Mouse (Mus musculus) embryonic fibroblast, embryonic 13.5 days (primary cell): ENCODE measurements at regions not wholly inside any gene's neighbourhood (a gene's known extent, or its start where the extent isn't known, plus 50 kb on each side); places are given as distances from the start of the nearest gene placed in this dataset.

Source experiments
- H3K27ac ChIP-seq: 2 replicates; pipeline ENCODE4 v1.5.1; 2012; ENCODE audit warnings: low read length, control low read depth, inconsistent platforms; ENCODE audit not compliant: insufficient read depth
- H3K4me1 ChIP-seq: 2 replicates; pipeline ENCODE4 v1.6.1; 2011; ENCODE audit warnings: low read length; ENCODE audit not compliant: control insufficient read depth, insufficient read depth
- H3K4me3 ChIP-seq: 2 replicates; pipeline ENCODE4 v1.5.1; 2011; ENCODE audit warnings: mild to moderate bottlenecking, control low read depth, low read length; ENCODE audit not compliant: insufficient read depth
- CTCF ChIP-seq: IDR thresholded peaks from 2 replicates; pipeline ENCODE4 v1.5.1; 2011; ENCODE audit warnings: mild to moderate bottlenecking, control low read depth, low read length, moderate library complexity, borderline replicate concordance; ENCODE audit not compliant: insufficient read depth
- POLR2A ChIP-seq: IDR thresholded peaks from 2 replicates; pipeline ENCODE4 v1.6.1; 2011; ENCODE audit warnings: low read depth, mild to moderate bottlenecking, control low read depth, low read length, moderate library complexity

- Histone ChIP-seq H3K4me1 (no peaks in the 10 kb centered on the region), H3K4me3 (no peak overlapping the region), H3K27ac (no peak overlapping the region)
- TF ChIP-seq CTCF (no peak), POLR2A (no peak)
Observed at GRCm38 (mm10) chr8:125367374-125367773, 202.2 kb downstream of the Sipa1l2 start.

DNA sequence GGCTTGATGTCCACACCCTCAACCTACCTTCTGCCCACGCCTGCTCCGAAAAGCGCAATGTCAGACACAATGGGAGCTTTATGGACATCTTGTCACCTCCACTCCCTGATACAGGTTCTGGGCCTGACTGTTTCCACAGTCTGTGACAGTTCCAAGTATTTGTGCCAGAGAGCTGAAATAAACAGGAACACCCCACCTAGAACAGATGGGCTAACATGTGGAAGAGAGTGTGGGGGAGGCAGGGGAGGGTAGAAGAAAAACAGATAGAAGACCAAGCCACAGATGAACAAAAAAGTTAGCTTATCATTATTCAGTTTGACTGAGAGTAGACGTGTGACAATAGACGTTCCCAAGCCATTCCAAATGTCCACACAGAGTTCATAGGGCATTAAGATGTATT is 204.6 kb downstream of the Sipa1l2 start:
- H3K4me1 ChIP-seq = no peaks in the 10 kb centered on the region
- TF ChIP-seq POLR2A = no peak
- TF ChIP-seq CTCF = no peak
- H3K27ac ChIP-seq = no peak overlapping the region
- H3K4me3 ChIP-seq = no peak overlapping the region

GRCm38 (mm10) chr8:125359456-125359855 is 210.2 kb downstream of the Sipa1l2 start:
- H3K4me3 ChIP-seq = no peak overlapping the region
- H3K27ac ChIP-seq = no peak overlapping the region
- no peaks in the 10 kb centered on the region for H3K4me1 ChIP-seq
- TF ChIP-seq CTCF (no peak), POLR2A (no peak)

GRCm38 (mm10) chr8:125357759-125358158 is 211.8 kb downstream of the Sipa1l2 start:
- TF ChIP-seq CTCF = no peak
- no peak for TF ChIP-seq POLR2A
- H3K4me1 ChIP-seq = no peaks in the 10 kb centered on the region
- no peak overlapping the region for H3K27ac ChIP-seq
- H3K4me3 ChIP-seq = no peak overlapping the region

- TF ChIP-seq CTCF (no peak), POLR2A (no peak)
- Histone ChIP-seq H3K4me3 (no peak overlapping the region), H3K27ac (no peak overlapping the region), H3K4me1 (peaks cover 3% of the 10 kb centered on the region; the same call in 1 of the 2 replicates)
Observed at GRCm38 (mm10) chr8:125355059-125355509, 214.5 kb downstream of the Sipa1l2 start.

GRCm38 (mm10) chr8:125352276-125352675 is 217.3 kb downstream of the Sipa1l2 start:
- Histone ChIP-seq H3K4me1 (peaks cover 8% of the 10 kb centered on the region), H3K27ac (no peak overlapping the region), H3K4me3 (no peak overlapping the region)
- TF ChIP-seq CTCF (no peak), POLR2A (no peak)

- Histone ChIP-seq H3K4me1 (peaks cover 8% of the 10 kb centered on the region), H3K27ac (no peak overlapping the region), H3K4me3 (no peak overlapping the region)
- TF ChIP-seq POLR2A (no peak), CTCF (no peak)
Observed at GRCm38 (mm10) chr8:125351486-125352032, 218.0 kb downstream of the Sipa1l2 start.

DNA sequence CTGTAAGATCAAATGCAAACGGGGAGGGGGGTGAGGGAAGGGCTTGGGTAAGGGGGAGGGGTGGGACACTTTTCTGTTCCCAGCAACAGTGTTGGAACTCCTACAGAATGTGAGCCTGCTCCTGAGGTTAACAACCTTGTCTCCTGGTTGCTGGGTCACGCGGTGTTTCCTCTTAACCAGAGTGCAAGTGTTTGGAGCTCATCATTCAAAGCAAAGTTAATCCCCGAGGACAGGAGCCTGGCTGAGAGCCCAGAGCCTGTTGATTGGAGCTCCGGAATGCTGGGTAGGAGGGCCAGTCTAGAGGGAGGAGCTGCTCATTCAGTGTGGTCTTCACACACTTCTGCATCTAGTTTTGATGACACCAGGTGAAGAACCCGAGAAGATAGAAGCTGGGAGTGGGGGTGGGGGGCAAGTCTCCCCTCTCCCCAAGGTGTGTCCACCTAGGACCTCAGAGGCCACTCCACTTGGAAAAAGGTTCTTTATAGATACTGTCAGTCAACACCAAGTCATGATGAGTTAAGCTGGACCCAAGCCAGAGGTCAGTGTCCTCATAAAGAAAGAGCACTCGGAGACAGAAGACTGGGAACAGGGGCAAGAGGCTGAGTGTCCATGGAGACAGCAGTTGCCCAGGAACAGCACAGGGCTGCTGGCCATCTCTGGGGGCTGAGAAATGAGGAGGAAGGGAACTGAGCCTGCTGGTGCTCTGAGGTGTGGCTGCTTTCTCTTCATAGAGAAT is 220.2 kb downstream of the Sipa1l2 start:
- peaks cover 13% of the 10 kb centered on the region for H3K4me1 ChIP-seq
- TF ChIP-seq CTCF (no peak), POLR2A (no peak)
- H3K27ac ChIP-seq = no peak overlapping the region
- no peak overlapping the region for H3K4me3 ChIP-seq

DNA sequence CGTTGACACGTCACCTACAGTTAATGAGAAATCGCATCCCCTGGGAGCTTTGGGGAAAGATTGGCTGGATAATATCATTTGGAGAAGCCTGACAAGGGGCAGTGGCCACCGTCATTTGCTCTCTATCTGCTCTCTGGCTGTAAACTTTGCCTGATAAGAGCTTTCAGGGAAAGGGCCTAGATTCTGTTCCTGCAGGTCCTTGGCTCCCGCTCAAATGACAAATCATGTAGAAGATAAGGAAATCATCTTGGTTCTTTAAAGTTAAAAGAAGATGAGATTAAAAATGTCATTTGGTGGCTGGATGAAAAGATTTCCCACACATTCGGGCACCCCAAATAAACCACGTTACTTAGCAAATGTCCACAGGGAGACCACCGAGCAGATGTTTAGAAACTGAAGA is 223.4 kb downstream of the Sipa1l2 start:
- Histone ChIP-seq H3K4me3 (no peak overlapping the region), H3K4me1 (peaks cover 27% of the 10 kb centered on the region), H3K27ac (no peak overlapping the region)
- TF ChIP-seq POLR2A = no peak
- TF ChIP-seq CTCF = no peak

DNA sequence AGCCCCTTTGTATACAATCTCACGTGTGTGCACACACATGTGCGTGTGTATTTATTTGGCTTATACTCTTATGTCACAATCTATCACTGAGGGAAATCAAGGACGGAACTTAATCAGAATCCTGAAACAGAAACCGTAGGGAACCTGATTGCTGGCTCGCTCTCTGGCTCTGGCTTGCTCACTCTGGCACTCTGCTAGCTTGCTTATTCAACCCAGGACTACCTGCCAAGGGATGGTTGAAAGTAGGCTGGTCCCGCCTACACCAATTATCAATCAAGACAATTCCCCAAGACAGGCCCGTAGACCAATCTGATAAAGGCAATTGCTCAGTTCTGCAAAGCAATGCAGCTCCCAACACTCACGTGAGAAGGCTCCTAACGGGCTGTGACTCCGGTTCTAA is 224.0 kb downstream of the Sipa1l2 start:
- no peak overlapping the region for H3K27ac ChIP-seq

More for the DNA sequence above, 224.0 kb downstream of the Sipa1l2 start:
- TF ChIP-seq POLR2A (no peak), CTCF (no peak)
- Histone ChIP-seq H3K4me3 (no peak overlapping the region), H3K4me1 (peaks cover 28% of the 10 kb centered on the region)
